19 mouse cellular contexts compared by ENCODE assay signal in genomic region chr1:37656017-37656416, GRCm38 (mm10).
DNase-seq lines count a peak whose midpoint lies in the region; ATAC-seq and TF ChIP-seq lines count a peak whose summit lies in the region.
"Had no signal": no experiment of that assay in that cellular context is flagged by ENCODE, and none has a peak within 500 bp of the region (broad histone marks: within the 10 kb centered on the region; RNA-seq: fewer than 3 reads in every experiment).

No protein-coding gene starts in this region.

- ATAC-seq in stomach, postnatal 0 days (ENCODE audit: low FRiP score, low TSS enrichment) = peak; percentile 90
- ATAC-seq: activated CD4-positive, CD25-positive, alpha-beta regulatory T cell, adult 4 months; CD4-positive, CD25-positive, alpha-beta regulatory T cell, adult 4 months; Patski had no signal

- TF ChIP-seq CTCF in heart, adult 2 months (IDR thresholded peaks at IDR 0.05) = no peak
- TF ChIP-seq CTCF in stomach, postnatal 0 days (IDR thresholded peaks at IDR 0.05; ENCODE audit: low read depth) = no peak

- 81% methylated on average over 2 of the region's 2 CpGs for WGBS in heart, embryonic 10.5 days
- 90% methylated on average over 2 of the region's 2 CpGs for WGBS in heart, adult 2 months
- 88% methylated on average over 2 of the region's 2 CpGs for WGBS in stomach, postnatal 0 days

- TF ChIP-seq POLR2A in heart, adult 2 months (IDR thresholded peaks at IDR 0.05; ENCODE audit: insufficient read depth, low read depth, low read length) = no peak

- H3K4me3 ChIP-seq in heart, embryonic 10.5 days = no peak overlapping the region
- no peak overlapping the region for H3K4me3 ChIP-seq in heart, adult 2 months
- H3K4me3 ChIP-seq in stomach, postnatal 0 days (ENCODE audit: low read depth, low read length) = no peak overlapping the region

- H3K36me3 ChIP-seq in heart, embryonic 10.5 days = no peaks in the 10 kb centered on the region
- no peaks in the 10 kb centered on the region for H3K36me3 ChIP-seq in heart, adult 2 months (ENCODE audit: control insufficient read depth, insufficient read depth, low read length)
- no peaks in the 10 kb centered on the region for H3K36me3 ChIP-seq in stomach, postnatal 0 days (ENCODE audit: control insufficient read depth, insufficient read depth, low read length)
- H3K36me3 ChIP-seq: G1E had no signal

- DNase-seq in heart, embryonic 10.5 days (ENCODE audit: low spot score) = peak; percentile 25
- no peak for DNase-seq in heart, adult 2 months
- DNase-seq in stomach, postnatal 0 days (ENCODE audit: low spot score) = no peak
- DNase-seq in heart, postnatal 14 days = no peak
- DNase-seq: adrenal gland, adult 2 months; adrenal gland, adult 8-10 months; adrenal gland, postnatal 10 days; adrenal gland, postnatal 14 days; adrenal gland, postnatal 25 days; adrenal gland, postnatal 36 days; B cell, adult 2 months; cerebellum, adult 11 months; cerebellum, adult 11-12 months; cerebellum, adult 18-20 months had no signal

- H3K79me2 ChIP-seq in heart, adult 2 months (replicated peaks; ENCODE audit: control insufficient read depth, insufficient read depth, low read length) = no peaks in the 10 kb centered on the region

- 0 out of 2 replicates have a peak, but pooled peaks cover 2% of the 10 kb centered on the region for H3K9me3 ChIP-seq in heart, embryonic 10.5 days
- H3K9me3 ChIP-seq in stomach, postnatal 0 days (ENCODE audit: control insufficient read depth, low read length) = no peaks in the 10 kb centered on the region

- H3K4me1 ChIP-seq in heart, embryonic 10.5 days = no peaks in the 10 kb centered on the region
- H3K4me1 ChIP-seq in heart, adult 2 months (ENCODE audit: control insufficient read depth, insufficient read depth, low read length) = no peaks in the 10 kb centered on the region
- no peaks in the 10 kb centered on the region for H3K4me1 ChIP-seq in stomach, postnatal 0 days (replicated peaks; ENCODE audit: control insufficient read depth, insufficient read depth)

- no peak overlapping the region for H3K4me2 ChIP-seq in stomach, postnatal 0 days (replicated peaks; ENCODE audit: low read depth)

- intact Hi-C loops in heart, adult 2 months (cut with DNase I) = no loop called here
- intact Hi-C loops in heart, postnatal 14 days (cut with DNase I) = no loop called here

- no peak overlapping the region for H3K9ac ChIP-seq in heart, adult 2 months (ENCODE audit: low read depth, low read length)
- H3K9ac ChIP-seq in stomach, postnatal 0 days (ENCODE audit: low read length) = no peak overlapping the region

- no peak for TF ChIP-seq EP300 in heart, adult 2 months (IDR thresholded peaks at IDR 0.05; ENCODE audit: insufficient read depth, low read depth, low read length)
- no peak for TF ChIP-seq EP300 in stomach, postnatal 0 days (optimal IDR thresholded peaks at IDR 0.05)

- no peak overlapping the region for H3K27ac ChIP-seq in heart, embryonic 10.5 days
- H3K27ac ChIP-seq in heart, adult 2 months = no peak overlapping the region
- H3K27ac ChIP-seq in stomach, postnatal 0 days (replicated peaks) = no peak overlapping the region

- no peaks in the 10 kb centered on the region for H3K27me3 ChIP-seq in heart, embryonic 10.5 days (ENCODE audit: insufficient read depth, poor library complexity, severe bottlenecking)
- H3K27me3 ChIP-seq in heart, adult 2 months (ENCODE audit: control insufficient read depth, insufficient read depth, low read length) = no peaks in the 10 kb centered on the region
- H3K27me3 ChIP-seq in stomach, postnatal 0 days (ENCODE audit: control insufficient read depth, insufficient read depth, low read length) = no peaks in the 10 kb centered on the region
- H3K27me3 ChIP-seq: CH12.LX had no signal
